Mouse (Mus musculus): Measurements from ENCODE around the gene Vps51. TPM values are rescaled to one million over a fixed set of nuclear protein-coding genes. Genes with fewer than 3 reads are reported as not detected.

Vps51 gene
- total RNA-seq, 2 experiments from 2014 or later = 96.6 to 96.8 TPM

DNA sequence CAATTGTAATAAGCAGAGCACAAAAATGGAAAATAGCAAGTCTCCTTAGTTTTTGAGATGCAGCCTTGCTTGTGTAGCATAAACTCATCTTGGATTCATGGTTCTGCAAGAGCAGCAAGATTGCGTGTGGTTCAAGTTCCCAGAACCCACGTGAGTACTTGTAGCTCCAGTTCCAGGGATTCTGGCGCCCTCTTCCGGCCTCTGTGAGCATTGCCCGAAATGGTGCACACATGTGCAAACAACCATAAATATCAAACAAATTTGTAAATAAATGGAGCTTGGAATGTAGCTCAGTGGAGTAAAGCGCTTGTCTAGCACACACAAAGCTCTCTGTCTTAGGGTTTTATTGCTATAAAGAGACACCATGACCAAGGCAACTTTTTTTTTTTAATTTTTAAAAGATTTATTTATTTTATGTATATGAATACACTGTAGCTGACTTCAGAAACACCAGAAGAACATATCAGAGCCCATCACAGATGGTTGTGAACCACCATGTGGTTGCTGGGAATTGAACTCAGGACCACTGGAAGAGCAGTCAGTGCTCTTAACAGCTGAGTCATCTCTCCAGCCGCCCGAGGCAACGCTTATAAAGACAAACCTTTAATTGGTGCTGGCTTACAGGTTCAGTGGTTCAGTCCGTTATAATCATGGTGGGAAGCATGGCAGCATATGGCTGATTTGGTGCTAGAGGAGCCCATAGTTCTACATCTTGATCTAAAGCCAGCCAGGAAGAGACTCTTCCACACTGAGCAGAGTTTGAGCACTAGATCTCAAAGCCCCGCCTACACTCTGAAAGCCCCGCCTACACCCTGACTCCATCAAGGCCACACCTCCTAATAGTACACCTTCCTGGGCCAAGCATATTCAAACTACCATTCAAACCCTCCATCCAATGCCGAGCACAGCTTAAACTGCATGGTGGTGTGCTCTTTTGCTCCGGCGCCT lies 58.6 kb downstream of the Vps51 start:
- intact Hi-C loops (cut with DNase I) = loop anchor here (5.0 kb wide), 1 partner anchor 41 kb away; no protein-coding TSS in a partner anchor
- DNase-seq = peak; percentile 88

Small RNA genes lying within 50 kb of the gene (microRNA-seq; reads per million reads assigned to microRNA genes)
- gene Mir6988 = 2.7 reads per million

Other genes starting within 250 kb of the Vps51 start
- gene Frmd8, start 202.0 kb downstream of the Vps51 start, total RNA-seq (2021) = 10 to 100 TPM; 12.1 to 13.4 TPM
- gene Slc25a45, start 199.4 kb downstream of the Vps51 start, total RNA-seq (2021) = 1 to 10 TPM; 1.4 to 2.0 TPM
- gene Tigd3, start 183.1 kb downstream of the Vps51 start, total RNA-seq (2021) = 10 to 100 TPM; 10.2 to 11.7 TPM
- gene Dpf2, start 164.2 kb downstream of the Vps51 start, total RNA-seq (2021) = 10 to 100 TPM; 76.1 to 84.1 TPM
- gene Cdc42ep2, start 152.4 kb downstream of the Vps51 start, total RNA-seq (2021) = 10 to 100 TPM; 11.2 to 14.2 TPM
- 10 to 100 TPM; 14.3 to 16.4 TPM for gene Pola2, start 113.0 kb downstream of the Vps51 start, total RNA-seq (2021)
- gene Slc22a20, start 91.1 kb downstream of the Vps51 start, total RNA-seq (2021) = not detected
- 10 to 100 TPM; 12.1 to 14.2 TPM for gene Capn1, start 61.3 kb downstream of the Vps51 start, total RNA-seq (2021)
- 10 to 100 TPM; 38.6 to 39.4 TPM for gene Syvn1, start 30.7 kb downstream of the Vps51 start, total RNA-seq (2021)
- 10 to 100 TPM; 41.2 to 41.4 TPM for gene Mrpl49, start 19.4 kb downstream of the Vps51 start, total RNA-seq (2021)
- 100 to 1,000 TPM; 874 to 875 TPM for gene Fau, start 19.4 kb downstream of the Vps51 start, total RNA-seq (2021)
- 10 to 100 TPM; 25.1 to 27.5 TPM for gene Znhit2, start 16.0 kb downstream of the Vps51 start, total RNA-seq (2021)
- 10 to 100 TPM; 69.0 to 71.2 TPM for gene Tm7sf2, start 8.9 kb downstream of the Vps51 start, total RNA-seq (2021)
- gene Tmem262, start 2.8 kb upstream of the Vps51 start, total RNA-seq (2021) = not detected
- gene Gm28374, start 5.0 kb upstream of the Vps51 start, total RNA-seq (2021) = 1 to 10 TPM; 1.1 TPM
- 10 to 100 TPM; 50.9 to 51.5 TPM for gene Zfpl1, start 7.7 kb upstream of the Vps51 start, total RNA-seq (2021)
- gene Cdca5, start 7.8 kb upstream of the Vps51 start, total RNA-seq (2021) = 1 to 10 TPM; 1.5 to 3.0 TPM
- gene AC131692.1, start 17.2 kb upstream of the Vps51 start, total RNA-seq (2021) = not detected
- under 1 TPM; 0.14 to 0.32 TPM for gene Naaladl1, start 28.6 kb upstream of the Vps51 start, total RNA-seq (2021)
- 10 to 100 TPM; 25.4 to 25.9 TPM for gene Sac3d1, start 41.4 kb upstream of the Vps51 start, total RNA-seq (2021)
- gene Snx15, start 51.1 kb upstream of the Vps51 start, total RNA-seq (2021) = 10 to 100 TPM; 36.0 to 41.2 TPM
- not detected for gene Batf2, start 63.8 kb upstream of the Vps51 start, total RNA-seq (2021)
- 10 to 100 TPM; 54.3 to 62.5 TPM for gene Arl2, start 64.3 kb upstream of the Vps51 start, total RNA-seq (2021)
- not detected for gene Majin, start 107.2 kb upstream of the Vps51 start, total RNA-seq (2021)
- gene Gpha2, start 149.1 kb upstream of the Vps51 start, total RNA-seq (2021) = not detected
- 100 to 1,000 TPM; 189 to 193 TPM for gene Ppp2r5b, start 158.6 kb upstream of the Vps51 start, total RNA-seq (2021)
- gene Atg2a, start 164.4 kb upstream of the Vps51 start, total RNA-seq (2021) = 10 to 100 TPM; 29.3 to 29.7 TPM
- 10 to 100 TPM; 87.1 to 87.7 TPM for gene Ehd1, start 199.5 kb upstream of the Vps51 start, total RNA-seq (2021)
- 1 to 10 TPM; 5.0 to 5.7 TPM for gene Cdc42bpg, start 229.2 kb upstream of the Vps51 start, total RNA-seq (2021)

Measured in left cerebral cortex, postnatal 4 days (tissue).